Mouse (Mus musculus) liver, embryonic 14.5 days (tissue): ENCODE data around the gene B2m.
A peak's percentile ranks its signal among the peaks of the same experiment; 100 is the strongest.

Source experiments
- CTCF ChIP-seq: IDR thresholded peaks from 2 replicates; pipeline ENCODE4 v1.5.1; 2016; ENCODE audit warnings: antibody characterized with exemption, low read depth, control low read depth
- EP300 ChIP-seq: IDR thresholded peaks from 2 replicates; pipeline ENCODE4 v1.6.1; 2016; ENCODE audit warnings: antibody characterized with exemption, low read depth

DNA sequence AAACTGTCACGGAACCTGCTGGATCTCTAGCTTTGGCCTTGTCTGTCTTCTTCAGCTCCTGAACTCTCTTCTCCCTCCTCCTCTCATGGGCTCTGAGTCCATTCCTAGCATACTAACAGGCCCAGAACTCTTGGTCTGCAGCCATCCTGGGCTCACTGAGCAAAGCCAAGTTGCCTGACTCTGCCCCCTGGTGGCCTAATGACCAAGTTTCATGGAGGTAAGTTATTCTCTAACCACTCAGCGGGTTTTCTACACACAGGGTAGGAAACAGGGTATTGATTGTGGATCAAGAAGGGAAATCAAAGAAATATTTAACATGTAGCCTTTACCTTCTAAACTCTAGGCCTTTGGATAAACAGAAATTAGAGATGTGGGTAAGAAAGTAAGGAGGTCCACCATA lies 13.2 kb downstream of the B2m start, which contains the start of gene Trim69:
- TF ChIP-seq CTCF, result peak; percentile 92
- no peak for TF ChIP-seq EP300
